Mouse (Mus musculus) limb, embryonic 10.5 days (tissue): ENCODE measurements around the gene C8a. TPM values are rescaled to one million over a fixed set of nuclear protein-coding genes. Genes with fewer than 3 reads are reported as not detected.

ENCODE experiments used
- DNase-seq: peaks from one replicate; pipeline ENCODE4 v3.0.0-alpha.2; 2017; ENCODE audit warnings: low spot score
- H3K27ac ChIP-seq: fragments of 300-500 bp; sonication (generic); 2 replicates; pipeline ENCODE4 v1.5.1; 2016; ENCODE audit warnings: mild to moderate bottlenecking
- H3K27me3 ChIP-seq: fragments of 300-500 bp; sonication (generic); 2 replicates; pipeline ENCODE4 v1.6.1; 2016; ENCODE audit warnings: low read depth, mild to moderate bottlenecking; ENCODE audit not compliant: poor library complexity, severe bottlenecking
- H3K36me3 ChIP-seq: fragments of 300-500 bp; sonication (generic); 2 replicates; pipeline ENCODE4 v1.6.1; 2016; ENCODE audit warnings: mild to moderate bottlenecking, moderate library complexity
- H3K4me1 ChIP-seq: fragments of 300-500 bp; sonication (generic); 2 replicates; pipeline ENCODE4 v1.6.1; 2016
- H3K4me3 ChIP-seq: fragments of 300-500 bp; sonication (generic); 2 replicates; pipeline ENCODE4 v1.5.1; 2016; ENCODE audit warnings: mild to moderate bottlenecking, moderate library complexity
- H3K9me3 ChIP-seq: fragments of 300-500 bp; sonication (generic); replicated peaks from 2 replicates; pipeline ENCODE4 v1.6.1; 2016; ENCODE audit warnings: mild to moderate bottlenecking
- WGBS: fragments of 180-500 bp; shearing (Covaris S2); methylation state at CpG from one replicate; pipeline ENCODE4 v1.1.7; 2016; 5-methylcytosine and 5-hydroxymethylcytosine counted together
- polyA plus RNA-seq: library from polyadenylated mRNA; unstranded; fragments of >200 nt; fragmentation: Nextera tagmentation; extraction: Ambion mirVana; gene quantifications from 2 replicates; pipeline ENCODE4 v1.2.1, GENCODE M21; 2016

The C8a gene
- polyA plus RNA-seq, 1 experiment from 2014 or later = not detected

- no peaks in the 10 kb centered on the region for H3K36me3 ChIP-seq
- WGBS = 94% methylated on average over 4 of the region's 4 CpGs
- H3K27me3 ChIP-seq = no peaks in the 10 kb centered on the region
- no peaks in the 10 kb centered on the region for H3K4me1 ChIP-seq
- H3K27ac ChIP-seq = no peak overlapping the region
- no peak for DNase-seq
- no peaks in the 10 kb centered on the region for H3K9me3 ChIP-seq
- H3K4me3 ChIP-seq = no peak overlapping the region
Measured at GRCm38 (mm10) chr4:104792111-104792510, 84.1 kb downstream of the C8a start.

GRCm38 (mm10) chr4:104782346-104782745 lies 93.9 kb downstream of the C8a start:
- WGBS = 88% methylated on average over 4 of the region's 4 CpGs
- Histone ChIP-seq H3K4me1 (no peaks in the 10 kb centered on the region), H3K36me3 (no peaks in the 10 kb centered on the region), H3K4me3 (no peak overlapping the region), H3K9me3 (no peaks in the 10 kb centered on the region), H3K27ac (no peak overlapping the region), H3K27me3 (no peaks in the 10 kb centered on the region)
- DNase-seq = no peak

- no peaks in the 10 kb centered on the region for H3K4me1 ChIP-seq
- H3K9me3 ChIP-seq = no peaks in the 10 kb centered on the region
- H3K27ac ChIP-seq = no peak overlapping the region
- WGBS = 87% methylated on average over 3 of the region's 3 CpGs
- H3K36me3 ChIP-seq = no peaks in the 10 kb centered on the region
- no peak for DNase-seq
- H3K27me3 ChIP-seq = no peaks in the 10 kb centered on the region
- no peak overlapping the region for H3K4me3 ChIP-seq
Measured at GRCm38 (mm10) chr4:104781441-104781840, 94.8 kb downstream of the C8a start.

GRCm38 (mm10) chr4:104779460-104779859 lies 96.7 kb downstream of the C8a start:
- no peaks in the 10 kb centered on the region for H3K27me3 ChIP-seq
- H3K36me3 ChIP-seq = no peaks in the 10 kb centered on the region
- no peak for DNase-seq
- H3K9me3 ChIP-seq = no peaks in the 10 kb centered on the region
- no peak overlapping the region for H3K27ac ChIP-seq
- 93% methylated on average over 5 of the region's 5 CpGs for WGBS
- H3K4me3 ChIP-seq = no peak overlapping the region
- H3K4me1 ChIP-seq = no peaks in the 10 kb centered on the region

DNA sequence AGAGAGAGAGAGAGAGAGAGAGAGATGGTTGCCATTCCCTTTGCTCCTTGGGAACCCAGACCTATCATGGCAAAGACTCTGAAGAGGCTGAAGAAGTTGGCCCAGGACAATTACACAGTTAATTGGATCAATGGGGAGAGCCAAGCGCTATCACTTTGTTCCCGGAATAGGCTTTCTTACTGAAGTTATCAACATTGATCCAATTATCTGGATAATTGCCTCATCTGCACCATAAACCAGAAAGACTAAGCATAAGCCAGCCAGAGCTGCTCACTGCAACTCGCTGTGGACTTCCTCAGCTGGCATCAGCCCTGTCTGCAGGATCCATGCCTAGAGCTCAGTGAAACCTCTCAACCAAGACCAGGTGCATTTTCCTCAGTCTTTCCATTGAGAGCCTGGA lies 100.6 kb downstream of the C8a start:
- Histone ChIP-seq H3K36me3 (no peaks in the 10 kb centered on the region), H3K27me3 (no peaks in the 10 kb centered on the region), H3K4me3 (no peak overlapping the region), H3K27ac (no peak overlapping the region), H3K9me3 (no peaks in the 10 kb centered on the region), H3K4me1 (no peaks in the 10 kb centered on the region)
- no peak for DNase-seq
- 77% methylated on average over 3 of the region's 3 CpGs for WGBS

- DNase-seq = no peak
- H3K4me3 ChIP-seq = no peak overlapping the region
- no peaks in the 10 kb centered on the region for H3K36me3 ChIP-seq
- 0 out of 2 replicates have a peak, but pooled peaks cover 3% of the 10 kb centered on the region for H3K27me3 ChIP-seq
- WGBS = 72% methylated on average over 4 of the region's 4 CpGs
- H3K27ac ChIP-seq = no peak overlapping the region
- no peaks in the 10 kb centered on the region for H3K9me3 ChIP-seq
- H3K4me1 ChIP-seq = 0 out of 2 replicates have a peak, but pooled peaks cover 2% of the 10 kb centered on the region
Measured at GRCm38 (mm10) chr4:104770331-104770730, 105.9 kb downstream of the C8a start.

GRCm38 (mm10) chr4:104769602-104770001 lies 106.6 kb downstream of the C8a start:
- 86% methylated on average over 8 of the region's 8 CpGs for WGBS
- Histone ChIP-seq H3K27me3 (0 out of 2 replicates have a peak, but pooled peaks cover 3% of the 10 kb centered on the region), H3K27ac (no peak overlapping the region), H3K36me3 (no peaks in the 10 kb centered on the region), H3K4me3 (no peak overlapping the region), H3K4me1 (0 out of 2 replicates have a peak, but pooled peaks cover 2% of the 10 kb centered on the region), H3K9me3 (no peaks in the 10 kb centered on the region)
- no peak for DNase-seq

DNA sequence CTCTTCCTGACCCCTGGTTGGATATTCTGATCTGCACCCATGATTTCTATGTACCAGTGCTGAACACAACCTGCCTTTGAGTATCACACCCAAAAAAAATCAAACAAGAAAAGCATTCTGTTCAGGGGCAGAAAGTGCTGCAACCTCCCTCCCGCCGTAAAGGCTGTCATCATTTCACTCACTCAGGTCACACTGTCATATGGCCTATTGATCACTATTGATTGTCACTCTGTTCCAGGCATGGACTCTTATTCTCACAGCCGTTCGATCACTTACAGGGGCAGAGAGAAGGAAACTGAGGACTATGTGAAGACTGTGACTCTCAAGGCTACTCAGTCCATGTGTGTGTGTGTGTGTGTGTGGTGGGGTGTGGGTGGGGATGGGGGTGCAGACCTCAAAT lies 108.0 kb downstream of the C8a start:
- H3K27me3 ChIP-seq = 0 out of 2 replicates have a peak, but pooled peaks cover 3% of the 10 kb centered on the region
- H3K27ac ChIP-seq = no peak overlapping the region
- WGBS = 88% methylated on average over 4 of the region's 4 CpGs
- no peak for DNase-seq
- H3K36me3 ChIP-seq = no peaks in the 10 kb centered on the region
- H3K4me3 ChIP-seq = no peak overlapping the region
- H3K4me1 ChIP-seq = 0 out of 2 replicates have a peak, but pooled peaks cover 2% of the 10 kb centered on the region
- H3K9me3 ChIP-seq = no peaks in the 10 kb centered on the region

DNA sequence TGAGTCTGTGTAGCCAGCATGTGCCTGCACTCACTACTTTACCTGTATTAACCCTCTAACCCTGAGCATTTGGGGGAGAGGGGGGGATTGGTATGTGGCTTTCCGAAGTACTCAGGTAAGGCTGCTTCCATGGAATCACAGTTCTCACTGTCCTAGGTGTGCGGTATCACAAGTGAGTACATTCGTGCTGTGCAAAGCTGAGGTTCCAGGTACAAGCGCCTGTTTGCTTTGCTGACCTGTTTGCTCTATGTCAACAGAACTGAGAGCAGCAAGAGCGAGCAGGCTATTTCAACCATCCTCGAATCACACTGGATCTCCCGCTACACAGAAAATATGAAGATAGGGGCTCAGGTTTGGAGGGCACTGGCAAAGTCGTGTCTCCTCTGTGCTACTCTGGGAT lies 110.1 kb downstream of the C8a start, which contains the start of gene C8b:
C8b (plus strand) TSS at position 253 of the 400 bp plus-strand sequence.
- 0 out of 2 replicates have a peak, but pooled peaks cover 2% of the 10 kb centered on the region for H3K4me1 ChIP-seq
- H3K9me3 ChIP-seq = no peaks in the 10 kb centered on the region
- H3K36me3 ChIP-seq = no peaks in the 10 kb centered on the region
- H3K27ac ChIP-seq = no peak within 1 kb of the TSS
- 94% methylated on average over 8 of the region's 8 CpGs for WGBS
- 0 out of 2 replicates have a peak, but pooled peaks cover 3% of the 10 kb centered on the region for H3K27me3 ChIP-seq
- no peak within 1 kb of the TSS for H3K4me3 ChIP-seq
- no peak for DNase-seq

Other genes starting within 250 kb of the C8a start
- not detected in 2 replicates for gene C8b, start 110.1 kb downstream of the C8a start, polyA plus RNA-seq
- not detected in 2 replicates for gene Gm17662, start 19.1 kb downstream of the C8a start, polyA plus RNA-seq
- gene Fyb2, start 37.1 kb upstream of the C8a start, polyA plus RNA-seq = 0.09 TPM in 1 of 2 replicates, not detected in the other
- 0.36 and 0.39 TPM in 2 replicates for gene Prkaa2, start 233.5 kb upstream of the C8a start, polyA plus RNA-seq